Mouse (Mus musculus): Measurements from ENCODE around the gene S1pr4. TPM values are rescaled to one million over a fixed set of nuclear protein-coding genes. Genes with fewer than 3 reads are reported as not detected.

Gene S1pr4
- polyA plus RNA-seq, 1 experiment from 2014 or later, result 1.0 TPM

GRCm38 (mm10) chr10:81517227-81517626 is 17.3 kb upstream of the S1pr4 start:
- H3K27ac ChIP-seq (replicated peaks), result no peak overlapping the region
- 63% methylated on average over 8 of the region's 8 CpGs for WGBS
- DNase-seq (ENCODE audit: low spot score), result no peak
- H3K36me3 ChIP-seq (ENCODE audit: control insufficient read depth, insufficient read depth, low read length), result no peaks in the 10 kb centered on the region
- no peak for ATAC-seq (ENCODE audit: low FRiP score, low TSS enrichment)
- H3K4me2 ChIP-seq (replicated peaks; ENCODE audit: low read depth), result no peak overlapping the region
- H3K4me1 ChIP-seq (replicated peaks; ENCODE audit: control insufficient read depth, insufficient read depth), result no peaks in the 10 kb centered on the region
- no peak overlapping the region for H3K4me3 ChIP-seq (ENCODE audit: low read depth, low read length)
- no peak overlapping the region for H3K9ac ChIP-seq (ENCODE audit: low read length)
- no peaks in the 10 kb centered on the region for H3K9me3 ChIP-seq (ENCODE audit: control insufficient read depth, low read length)
- no peaks in the 10 kb centered on the region for H3K27me3 ChIP-seq (ENCODE audit: control insufficient read depth, insufficient read depth, low read length)
- TF ChIP-seq EP300 (optimal IDR thresholded peaks at IDR 0.05) (no peak), CTCF (IDR thresholded peaks at IDR 0.05; ENCODE audit: low read depth) (no peak)

GRCm38 (mm10) chr10:81513798-81514197 is 13.9 kb upstream of the S1pr4 start:
- TF ChIP-seq EP300 (optimal IDR thresholded peaks at IDR 0.05), result no peak
- TF ChIP-seq CTCF (IDR thresholded peaks at IDR 0.05; ENCODE audit: low read depth), result peak; percentile 33
- H3K4me3 ChIP-seq (ENCODE audit: low read depth, low read length), result no peak overlapping the region
- no peak overlapping the region for H3K9ac ChIP-seq (ENCODE audit: low read length)
- H3K9me3 ChIP-seq (ENCODE audit: control insufficient read depth, low read length), result no peaks in the 10 kb centered on the region
- no peaks in the 10 kb centered on the region for H3K36me3 ChIP-seq (ENCODE audit: control insufficient read depth, insufficient read depth, low read length)
- no peaks in the 10 kb centered on the region for H3K4me1 ChIP-seq (replicated peaks; ENCODE audit: control insufficient read depth, insufficient read depth)
- no peak for DNase-seq (ENCODE audit: low spot score)
- 86% methylated on average over 5 of the region's 5 CpGs for WGBS
- no peak overlapping the region for H3K27ac ChIP-seq (replicated peaks)
- ATAC-seq (ENCODE audit: low FRiP score, low TSS enrichment), result no peak
- no peaks in the 10 kb centered on the region for H3K27me3 ChIP-seq (ENCODE audit: control insufficient read depth, insufficient read depth, low read length)
- H3K4me2 ChIP-seq (replicated peaks; ENCODE audit: low read depth), result no peak overlapping the region

GRCm38 (mm10) chr10:81510246-81510810 is 10.4 kb upstream of the S1pr4 start:
- no peak overlapping the region for H3K4me2 ChIP-seq (replicated peaks; ENCODE audit: low read depth)
- no peak overlapping the region for H3K4me3 ChIP-seq (ENCODE audit: low read depth, low read length)
- H3K4me1 ChIP-seq (replicated peaks; ENCODE audit: control insufficient read depth, insufficient read depth), result no peaks in the 10 kb centered on the region
- DNase-seq (ENCODE audit: low spot score), result no peak
- TF ChIP-seq EP300 (optimal IDR thresholded peaks at IDR 0.05), result no peak
- no peak for TF ChIP-seq CTCF (IDR thresholded peaks at IDR 0.05; ENCODE audit: low read depth)
- WGBS, result 50% methylated on average over 14 of the region's 14 CpGs
- H3K9ac ChIP-seq (ENCODE audit: low read length), result no peak overlapping the region
- no peaks in the 10 kb centered on the region for H3K36me3 ChIP-seq (ENCODE audit: control insufficient read depth, insufficient read depth, low read length)
- no peaks in the 10 kb centered on the region for H3K27me3 ChIP-seq (ENCODE audit: control insufficient read depth, insufficient read depth, low read length)
- no peaks in the 10 kb centered on the region for H3K9me3 ChIP-seq (ENCODE audit: control insufficient read depth, low read length)
- no peak overlapping the region for H3K27ac ChIP-seq (replicated peaks)
- ATAC-seq (ENCODE audit: low FRiP score, low TSS enrichment), result peak; percentile 36; the same call in 1 of the 2 replicates

- ATAC-seq (ENCODE audit: low FRiP score, low TSS enrichment) (no peak), DNase-seq (ENCODE audit: low spot score) (no peak)
- Histone ChIP-seq H3K9ac (ENCODE audit: low read length) (no peak overlapping the region), H3K4me3 (ENCODE audit: low read depth, low read length) (no peak overlapping the region), H3K4me2 (replicated peaks; ENCODE audit: low read depth) (no peak overlapping the region), H3K36me3 (ENCODE audit: control insufficient read depth, insufficient read depth, low read length) (no peaks in the 10 kb centered on the region), H3K9me3 (ENCODE audit: control insufficient read depth, low read length) (no peaks in the 10 kb centered on the region), H3K27me3 (ENCODE audit: control insufficient read depth, insufficient read depth, low read length) (no peaks in the 10 kb centered on the region), H3K27ac (replicated peaks) (no peak overlapping the region), H3K4me1 (replicated peaks; ENCODE audit: control insufficient read depth, insufficient read depth) (no peaks in the 10 kb centered on the region)
- WGBS, result 60% methylated on average over 13 of the region's 13 CpGs
- TF ChIP-seq EP300 (optimal IDR thresholded peaks at IDR 0.05), result no peak
- no peak for TF ChIP-seq CTCF (IDR thresholded peaks at IDR 0.05; ENCODE audit: low read depth)
These were observed 8.0 kb upstream of the S1pr4 start for GRCm38 (mm10) chr10:81507691-81508489.

- no peak overlapping the region for H3K4me3 ChIP-seq (ENCODE audit: low read depth, low read length)
- no peak for ATAC-seq (ENCODE audit: low FRiP score, low TSS enrichment)
- no peaks in the 10 kb centered on the region for H3K4me1 ChIP-seq (replicated peaks; ENCODE audit: control insufficient read depth, insufficient read depth)
- 27% methylated on average over 6 of the region's 6 CpGs for WGBS
- no peaks in the 10 kb centered on the region for H3K9me3 ChIP-seq (ENCODE audit: control insufficient read depth, low read length)
- no peak for TF ChIP-seq EP300 (optimal IDR thresholded peaks at IDR 0.05)
- TF ChIP-seq CTCF (IDR thresholded peaks at IDR 0.05; ENCODE audit: low read depth), result no peak
- no peak overlapping the region for H3K9ac ChIP-seq (ENCODE audit: low read length)
- H3K4me2 ChIP-seq (replicated peaks; ENCODE audit: low read depth), result no peak overlapping the region
- no peaks in the 10 kb centered on the region for H3K36me3 ChIP-seq (ENCODE audit: control insufficient read depth, insufficient read depth, low read length)
- H3K27me3 ChIP-seq (ENCODE audit: control insufficient read depth, insufficient read depth, low read length), result no peaks in the 10 kb centered on the region
- H3K27ac ChIP-seq (replicated peaks), result no peak overlapping the region
- DNase-seq (ENCODE audit: low spot score), result no peak
These were observed 7.2 kb upstream of the S1pr4 start for GRCm38 (mm10) chr10:81507095-81507494.

GRCm38 (mm10) chr10:81505016-81505664 is 5.2 kb upstream of the S1pr4 start:
- H3K36me3 ChIP-seq (ENCODE audit: control insufficient read depth, insufficient read depth, low read length), result no peaks in the 10 kb centered on the region
- H3K4me3 ChIP-seq (ENCODE audit: low read depth, low read length), result no peak overlapping the region
- TF ChIP-seq EP300 (optimal IDR thresholded peaks at IDR 0.05), result no peak
- ATAC-seq (ENCODE audit: low FRiP score, low TSS enrichment) (no peak), DNase-seq (ENCODE audit: low spot score) (no peak)
- no peak overlapping the region for H3K4me2 ChIP-seq (replicated peaks; ENCODE audit: low read depth)
- no peaks in the 10 kb centered on the region for H3K9me3 ChIP-seq (ENCODE audit: control insufficient read depth, low read length)
- 68% methylated on average over 15 of the region's 15 CpGs for WGBS
- no peak overlapping the region for H3K9ac ChIP-seq (ENCODE audit: low read length)
- H3K27me3 ChIP-seq (ENCODE audit: control insufficient read depth, insufficient read depth, low read length), result no peaks in the 10 kb centered on the region
- no peaks in the 10 kb centered on the region for H3K4me1 ChIP-seq (replicated peaks; ENCODE audit: control insufficient read depth, insufficient read depth)
- no peak overlapping the region for H3K27ac ChIP-seq (replicated peaks)
